ENCODE assay signal across 9 mouse cellular contexts in the genomic region with DNA sequence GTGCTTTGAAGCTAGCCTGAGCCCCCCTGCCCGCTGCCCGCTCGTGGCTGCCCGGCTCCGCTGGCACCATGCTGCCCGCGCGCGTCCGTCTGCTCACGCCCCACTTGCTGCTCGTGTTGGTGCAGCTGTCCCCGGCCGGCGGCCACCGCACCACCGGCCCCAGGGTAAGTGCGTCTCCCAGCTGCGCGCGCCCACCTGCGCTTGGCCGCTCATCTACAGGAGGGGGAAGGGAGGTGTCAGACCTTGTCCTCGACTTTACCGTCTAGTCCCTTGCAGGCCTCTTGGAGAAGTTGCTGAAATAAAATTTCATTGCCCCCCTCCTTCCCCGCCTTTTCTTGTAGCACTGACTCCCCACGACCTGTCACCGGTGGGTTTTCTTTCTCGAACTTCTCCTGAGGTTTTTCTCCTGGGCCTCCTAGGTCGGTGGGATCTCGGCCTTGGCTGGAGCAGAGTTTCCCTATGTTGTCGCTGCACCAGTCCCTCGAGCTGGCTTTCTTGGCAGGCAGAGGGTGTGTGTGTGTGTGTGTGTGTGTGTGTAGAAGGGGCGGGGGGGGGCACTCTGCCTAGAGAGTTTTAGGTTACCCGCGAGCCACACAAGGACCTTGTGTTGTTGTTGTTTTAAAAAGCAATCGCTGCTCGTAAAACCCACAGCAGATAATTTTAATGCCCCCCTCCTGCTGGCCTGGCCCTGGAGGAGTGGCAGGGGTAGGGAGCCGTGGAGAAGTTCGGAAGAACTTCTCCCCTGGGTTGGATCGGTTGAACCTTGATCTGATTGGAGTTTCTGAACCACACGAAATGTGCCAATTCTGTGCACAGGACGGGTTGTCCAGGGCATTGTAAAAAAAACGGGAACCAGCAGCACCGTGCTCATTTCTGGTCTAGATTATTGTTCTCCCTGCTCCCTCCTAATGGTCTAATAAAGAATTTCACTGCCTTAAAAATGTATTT. TPM values are rescaled to one million over a fixed set of nuclear protein-coding genes. Genes with fewer than 3 reads are reported as not detected.
A peak's percentile ranks its signal among the peaks of the same experiment; 100 is the strongest.
DNase-seq lines count a peak whose midpoint lies in the region; ATAC-seq and TF ChIP-seq lines count a peak whose summit lies in the region.
"Had no signal": no experiment of that assay in that cellular context is flagged by ENCODE, and none has a peak within 500 bp of the region (broad histone marks: within the 10 kb centered on the region; RNA-seq: fewer than 3 reads in every experiment).

No protein-coding gene starts in this region.

- H3K4me2 ChIP-seq in forebrain, embryonic 15.5 days (replicated peaks) = peak overlapping the region; percentile 82
- H3K4me2 ChIP-seq in neural tube, embryonic 15.5 days = peak overlapping the region; percentile 97

- DNase-seq in gastrocnemius, postnatal 14 days = peak; percentile 14
- no peak for DNase-seq in gastrocnemius, adult 8-10 months (ENCODE audit: low spot score in 2 of 2)
- DNase-seq in testis, postnatal 14 days (ENCODE audit: low spot score) = no peak
- no peak for DNase-seq in limb, embryonic 10.5 days (ENCODE audit: low spot score)
- no peak for DNase-seq in right cerebral cortex, adult 18-20 months

- no peak for TF ChIP-seq POLR2A in testis, adult 2 months (IDR thresholded peaks at IDR 0.05; ENCODE audit: control insufficient read depth, low read depth, low read length)

- H3K4me3 ChIP-seq in testis, adult 2 months (ENCODE audit: control insufficient read depth, low read depth, low read length) = peak overlapping the region; percentile 74
- H3K4me3 ChIP-seq in forebrain, embryonic 15.5 days = peak overlapping the region; percentile 56
- H3K4me3 ChIP-seq in limb, embryonic 10.5 days = peak overlapping the region; percentile 79
- peak overlapping the region; percentile 73 for H3K4me3 ChIP-seq in neural tube, embryonic 15.5 days (replicated peaks)

- peak overlapping the region; percentile 23; the same call in 1 of the 2 replicates for H3K27ac ChIP-seq in testis, adult 2 months (ENCODE audit: control insufficient read depth, insufficient read depth, low read depth, low read length)
- H3K27ac ChIP-seq in forebrain, embryonic 15.5 days (replicated peaks) = no peak overlapping the region
- H3K27ac ChIP-seq in limb, embryonic 10.5 days = peak overlapping the region; percentile 83
- peak overlapping the region; percentile 54; the same call in 1 of the 2 replicates for H3K27ac ChIP-seq in neural tube, embryonic 15.5 days (replicated peaks)

- no peaks in the 10 kb centered on the region for H3K27me3 ChIP-seq in testis, adult 2 months (ENCODE audit: control insufficient read depth, insufficient read depth, low read length)
- no peaks in the 10 kb centered on the region; the same call in 1 of the 2 replicates for H3K27me3 ChIP-seq in forebrain, embryonic 15.5 days
- peaks cover 43% of the 10 kb centered on the region for H3K27me3 ChIP-seq in limb, embryonic 10.5 days (ENCODE audit: low read depth, poor library complexity, severe bottlenecking)
- H3K27me3 ChIP-seq in neural tube, embryonic 15.5 days (replicated peaks) = peaks cover 8% of the 10 kb centered on the region
- H3K27me3 ChIP-seq: CH12.LX had no signal

- intact Hi-C loops in gastrocnemius, postnatal 14 days (cut with DNase I; ENCODE audit: low total_unique reads) = no loop called here

- H3K4me1 ChIP-seq in testis, adult 2 months (ENCODE audit: control insufficient read depth, insufficient read depth, low read length) = peaks cover 17% of the 10 kb centered on the region
- peaks cover 21% of the 10 kb centered on the region for H3K4me1 ChIP-seq in forebrain, embryonic 15.5 days
- peaks cover 56% of the 10 kb centered on the region for H3K4me1 ChIP-seq in limb, embryonic 10.5 days
- H3K4me1 ChIP-seq in neural tube, embryonic 15.5 days = peaks cover 28% of the 10 kb centered on the region

- no peak for TF ChIP-seq CTCF in testis, adult 2 months (IDR thresholded peaks at IDR 0.05; ENCODE audit: control insufficient read depth, insufficient read depth, insufficient replicate concordance, low read depth, low read length)

- ATAC-seq in forebrain, embryonic 15.5 days (replicated peaks) = peak; percentile 74
- ATAC-seq in neural tube, embryonic 15.5 days (ENCODE audit: low FRiP score) = peak; percentile 74

- H3K9ac ChIP-seq in forebrain, embryonic 15.5 days (replicated peaks) = peak overlapping the region; percentile 56
- peak overlapping the region; percentile 69 for H3K9ac ChIP-seq in neural tube, embryonic 15.5 days (replicated peaks)

- WGBS in forebrain, embryonic 15.5 days = 4% methylated on average over 45 of the region's 45 CpGs
- WGBS in limb, embryonic 10.5 days = 2% methylated on average over 45 of the region's 45 CpGs
- WGBS in neural tube, embryonic 15.5 days = 2% methylated on average over 45 of the region's 45 CpGs

- no peaks in the 10 kb centered on the region for H3K9me3 ChIP-seq in forebrain, embryonic 15.5 days
- no peaks in the 10 kb centered on the region for H3K9me3 ChIP-seq in limb, embryonic 10.5 days (replicated peaks)
- no peaks in the 10 kb centered on the region for H3K9me3 ChIP-seq in neural tube, embryonic 15.5 days (replicated peaks)

- H3K36me3 ChIP-seq in testis, adult 2 months (ENCODE audit: control insufficient read depth, insufficient read depth, low read length) = no peaks in the 10 kb centered on the region
- H3K36me3 ChIP-seq in forebrain, embryonic 15.5 days = no peaks in the 10 kb centered on the region
- H3K36me3 ChIP-seq in limb, embryonic 10.5 days = peaks cover 10% of the 10 kb centered on the region
- no peaks in the 10 kb centered on the region for H3K36me3 ChIP-seq in neural tube, embryonic 15.5 days

RNA-seq across cellular contexts. Expression of a gene that starts 0.7 kb away (rescaled TPM):
- 1 to 10 TPM in 1 of 2 experiments, under 1 TPM in 1; 0.71 to 1.1 TPM for total RNA-seq in gastrocnemius, postnatal 14 days (2021)
- 1 to 10 TPM in 3 of 4 experiments, under 1 TPM in 1; 0.73 to 2.6 (median 1.8) TPM for total RNA-seq in gastrocnemius, adult 8-10 months (2022)
- polyA plus RNA-seq in testis, adult 2 months (2012; rRNA removed) = 9.8 and 10.0 TPM in 2 replicates
- 10.3 and 12.1 TPM in 2 replicates for polyA plus RNA-seq in forebrain, embryonic 15.5 days (2015; fragmentation: Nextera tagmentation; extraction: Ambion mirVana)
- 24.2 and 29.6 TPM in 2 replicates for polyA plus RNA-seq in limb, embryonic 10.5 days (2016; fragmentation: Nextera tagmentation; extraction: Ambion mirVana)
- polyA plus RNA-seq in neural tube, embryonic 15.5 days (2015; fragmentation: Nextera tagmentation; extraction: Ambion mirVana) = 13.1 and 15.1 TPM in 2 replicates

RNA-seq across cellular contexts. Expression of a gene that starts 58.8 kb away (rescaled TPM):
- not detected for total RNA-seq in gastrocnemius, postnatal 14 days (2021)
- total RNA-seq in gastrocnemius, adult 8-10 months (2022) = under 1 TPM in 1 of 4 experiments, not detected in 3; 0.16 TPM
- 0.10 TPM in 2 replicates for polyA plus RNA-seq in testis, adult 2 months (2012; rRNA removed)
- polyA plus RNA-seq in forebrain, embryonic 15.5 days (2015; fragmentation: Nextera tagmentation; extraction: Ambion mirVana) = 0.61 and 0.83 TPM in 2 replicates
- polyA plus RNA-seq in limb, embryonic 10.5 days (2016; fragmentation: Nextera tagmentation; extraction: Ambion mirVana) = 0.40 and 0.68 TPM in 2 replicates
- polyA plus RNA-seq in neural tube, embryonic 15.5 days (2015; fragmentation: Nextera tagmentation; extraction: Ambion mirVana) = 0.63 and 0.67 TPM in 2 replicates
